22 mouse cellular contexts compared by ENCODE assay signal in genomic region chr2:115993877-115994276, GRCm38 (mm10).
DNase-seq lines count a peak whose midpoint lies in the region; ATAC-seq lines count a peak whose summit lies in the region.
"Had no signal": no experiment of that assay in that cellular context is flagged by ENCODE, and none has a peak within 500 bp of the region (broad histone marks: within the 10 kb centered on the region; RNA-seq: fewer than 3 reads in every experiment).

No protein-coding gene starts in this region.

- DNase-seq in kidney, adult 18-20 months, result no peak
- DNase-seq in adipocyte (ENCODE audit: low spot score), result peak; percentile 21
- no peak for DNase-seq in adrenal gland, adult 8-10 months
- DNase-seq: adrenal gland, postnatal 36 days; cerebellum, adult 2 months; cerebellum, postnatal 14 days; gastrocnemius, postnatal 10 days; heart, postnatal 14 days; kidney, postnatal 10 days; lung, embryonic 14.5 days; lung, postnatal 14 days; midbrain, embryonic 14.5 days; right cerebral cortex, postnatal 25 days had no signal

- H3K4me2 ChIP-seq in forebrain, embryonic 15.5 days (replicated peaks), result no peak overlapping the region
- no peak overlapping the region for H3K4me2 ChIP-seq in forebrain, embryonic 12.5 days
- H3K4me2 ChIP-seq in kidney, embryonic 14.5 days (replicated peaks; ENCODE audit: low read depth, low read length), result no peak overlapping the region
- H3K4me2 ChIP-seq in embryonic facial prominence, embryonic 15.5 days (replicated peaks), result no peak overlapping the region
- H3K4me2 ChIP-seq: limb, embryonic 12.5 days; liver, embryonic 15.5 days; lung, embryonic 14.5 days; stomach, embryonic 15.5 days had no signal

- WGBS in forebrain, embryonic 15.5 days, result 69% methylated on average over 4 of the region's 4 CpGs
- WGBS in forebrain, embryonic 12.5 days, result 78% methylated on average over 4 of the region's 4 CpGs
- 50% methylated on average over 4 of the region's 4 CpGs for WGBS in kidney, embryonic 14.5 days
- WGBS in embryonic facial prominence, embryonic 15.5 days, result 39% methylated on average over 4 of the region's 4 CpGs

- no peaks in the 10 kb centered on the region for H3K27me3 ChIP-seq in forebrain, embryonic 15.5 days
- peaks cover 10% of the 10 kb centered on the region for H3K27me3 ChIP-seq in forebrain, embryonic 12.5 days
- no peaks in the 10 kb centered on the region for H3K27me3 ChIP-seq in kidney, embryonic 14.5 days (ENCODE audit: control insufficient read depth, insufficient read depth, low read length)
- H3K27me3 ChIP-seq in embryonic facial prominence, embryonic 15.5 days, result no peaks in the 10 kb centered on the region
- H3K27me3 ChIP-seq: liver, embryonic 15.5 days; stomach, embryonic 15.5 days had no signal

- H3K36me3 ChIP-seq in forebrain, embryonic 15.5 days, result peaks cover 4% of the 10 kb centered on the region; the same call in 1 of the 2 replicates
- 0 out of 2 replicates have a peak, but pooled peaks cover 2% of the 10 kb centered on the region for H3K36me3 ChIP-seq in forebrain, embryonic 12.5 days (replicated peaks)
- H3K36me3 ChIP-seq in kidney, embryonic 14.5 days (ENCODE audit: control insufficient read depth, insufficient read depth, low read length), result peaks cover 27% of the 10 kb centered on the region; the same call in 1 of the 2 replicates
- 0 out of 2 replicates have a peak, but pooled peaks cover 2% of the 10 kb centered on the region for H3K36me3 ChIP-seq in embryonic facial prominence, embryonic 15.5 days
- H3K36me3 ChIP-seq: limb, embryonic 12.5 days; liver, embryonic 15.5 days; stomach, embryonic 15.5 days had no signal

- H3K27ac ChIP-seq in forebrain, embryonic 15.5 days (replicated peaks), result peak overlapping the region; percentile 34
- no peak overlapping the region for H3K27ac ChIP-seq in forebrain, embryonic 12.5 days
- H3K27ac ChIP-seq in kidney, embryonic 14.5 days (ENCODE audit: low read depth, low read length), result no peak overlapping the region
- H3K27ac ChIP-seq in embryonic facial prominence, embryonic 15.5 days (replicated peaks), result peak overlapping the region; percentile 51
- H3K27ac ChIP-seq: limb, embryonic 12.5 days; liver, embryonic 15.5 days; stomach, embryonic 15.5 days had no signal

- peaks cover 52% of the 10 kb centered on the region for H3K4me1 ChIP-seq in forebrain, embryonic 15.5 days
- H3K4me1 ChIP-seq in forebrain, embryonic 12.5 days, result peaks cover 28% of the 10 kb centered on the region
- H3K4me1 ChIP-seq in kidney, embryonic 14.5 days (ENCODE audit: control insufficient read depth, insufficient read depth, low read length), result peaks cover 6% of the 10 kb centered on the region; the same call in 1 of the 2 replicates
- peaks cover 10% of the 10 kb centered on the region; the same call in 1 of the 2 replicates for H3K4me1 ChIP-seq in embryonic facial prominence, embryonic 15.5 days
- H3K4me1 ChIP-seq: limb, embryonic 12.5 days; liver, embryonic 15.5 days; stomach, embryonic 15.5 days had no signal

- H3K9me3 ChIP-seq in forebrain, embryonic 15.5 days, result no peaks in the 10 kb centered on the region
- H3K9me3 ChIP-seq in forebrain, embryonic 12.5 days, result no peaks in the 10 kb centered on the region
- no peaks in the 10 kb centered on the region for H3K9me3 ChIP-seq in kidney, embryonic 14.5 days (ENCODE audit: control insufficient read depth, low read length)
- no peaks in the 10 kb centered on the region for H3K9me3 ChIP-seq in embryonic facial prominence, embryonic 15.5 days (replicated peaks)
- H3K9me3 ChIP-seq: limb, embryonic 12.5 days; liver, embryonic 15.5 days; stomach, embryonic 15.5 days had no signal

- no peak for ATAC-seq in forebrain, embryonic 15.5 days (replicated peaks)
- ATAC-seq in forebrain, embryonic 12.5 days (ENCODE audit: low FRiP score), result no peak
- ATAC-seq in kidney, embryonic 14.5 days (ENCODE audit: low FRiP score, low TSS enrichment), result peak; percentile 56; the same call in 1 of the 2 replicates
- ATAC-seq in embryonic facial prominence, embryonic 15.5 days (ENCODE audit: insufficient number of reproducible peaks, low FRiP score, low TSS enrichment, low read depth), result no peak
- ATAC-seq: CD4-positive, CD25-positive, alpha-beta regulatory T cell, adult 4 months; intestine, embryonic 16.5 days had no signal

- no peak overlapping the region for H3K4me3 ChIP-seq in forebrain, embryonic 15.5 days
- no peak overlapping the region for H3K4me3 ChIP-seq in forebrain, embryonic 12.5 days (replicated peaks)
- no peak overlapping the region for H3K4me3 ChIP-seq in kidney, embryonic 14.5 days (ENCODE audit: low read length)
- H3K4me3 ChIP-seq in embryonic facial prominence, embryonic 15.5 days (replicated peaks), result no peak overlapping the region
- H3K4me3 ChIP-seq: limb, embryonic 12.5 days; liver, embryonic 15.5 days; stomach, embryonic 15.5 days had no signal

- no peak overlapping the region for H3K9ac ChIP-seq in forebrain, embryonic 15.5 days (replicated peaks)
- no peak overlapping the region for H3K9ac ChIP-seq in forebrain, embryonic 12.5 days
- H3K9ac ChIP-seq in kidney, embryonic 14.5 days (ENCODE audit: low read depth, low read length), result no peak overlapping the region
- no peak overlapping the region for H3K9ac ChIP-seq in embryonic facial prominence, embryonic 15.5 days
- H3K9ac ChIP-seq: limb, embryonic 12.5 days; liver, embryonic 15.5 days; lung, embryonic 14.5 days; stomach, embryonic 15.5 days had no signal

Comparison
In these comparisons a context has a peak if more than half of its experiments do, and no peak if none do; other contexts are left out.
1. H3K27ac ChIP-seq: peak in forebrain, embryonic 15.5 days (single experiment) and embryonic facial prominence, embryonic 15.5 days (single experiment); none in forebrain, embryonic 12.5 days (single experiment) and kidney, embryonic 14.5 days (single experiment).